Mouse (Mus musculus) MN1 (cell line): ENCODE measurements around the gene Psmf1.

Experiments used
- DNase-seq: peaks from one replicate; pipeline ENCODE4 v3.0.0-alpha.2; 2016; ENCODE audit warnings: low spot score

The Psmf1 gene

DNA sequence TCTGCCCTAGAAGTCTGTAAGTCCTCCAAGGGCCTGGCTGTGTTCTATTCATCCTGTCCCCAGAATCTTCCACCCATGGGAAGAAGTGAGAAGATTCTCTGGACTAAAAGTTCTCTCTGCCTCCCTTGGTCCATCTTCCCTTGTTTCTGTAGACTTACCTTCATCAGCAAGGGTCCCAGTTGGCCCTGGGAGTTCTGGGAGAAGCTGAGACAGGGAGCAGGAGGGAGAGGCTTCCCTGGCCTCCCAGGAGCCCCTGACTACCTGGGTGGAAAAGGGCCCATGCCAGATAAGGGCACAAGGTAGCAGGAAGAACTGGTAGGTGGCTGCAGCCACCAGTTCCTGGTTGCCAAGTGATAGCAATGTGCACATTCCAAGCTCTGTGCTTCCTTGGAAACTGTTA lies at the start of gene Psmf1:
Gene Psmf1, minus strand, starts transcription at position 342 of the 400 bp plus-strand sequence.
- no peak for DNase-seq

DNA sequence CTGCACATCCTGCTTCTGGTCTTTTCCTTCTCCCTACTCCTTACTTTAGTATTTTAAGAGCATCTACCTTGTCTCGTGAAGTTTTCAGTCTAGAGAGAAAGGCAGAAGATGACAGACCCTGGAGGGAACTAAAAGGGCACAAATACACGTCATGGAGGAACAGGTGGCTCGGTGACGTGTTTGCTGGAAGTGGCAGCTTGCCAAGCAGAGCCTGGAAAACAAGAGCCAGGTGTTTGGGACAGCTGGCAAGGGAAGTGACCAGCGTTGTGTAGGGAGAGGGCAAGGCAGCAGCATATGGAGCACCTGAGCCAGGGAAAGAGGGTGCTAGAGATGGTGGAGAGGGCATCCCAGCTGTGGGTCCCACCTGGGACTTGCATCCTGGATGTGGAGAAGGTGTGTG lies 47.2 kb upstream of the Psmf1 start:
- DNase-seq = no peak

DNA sequence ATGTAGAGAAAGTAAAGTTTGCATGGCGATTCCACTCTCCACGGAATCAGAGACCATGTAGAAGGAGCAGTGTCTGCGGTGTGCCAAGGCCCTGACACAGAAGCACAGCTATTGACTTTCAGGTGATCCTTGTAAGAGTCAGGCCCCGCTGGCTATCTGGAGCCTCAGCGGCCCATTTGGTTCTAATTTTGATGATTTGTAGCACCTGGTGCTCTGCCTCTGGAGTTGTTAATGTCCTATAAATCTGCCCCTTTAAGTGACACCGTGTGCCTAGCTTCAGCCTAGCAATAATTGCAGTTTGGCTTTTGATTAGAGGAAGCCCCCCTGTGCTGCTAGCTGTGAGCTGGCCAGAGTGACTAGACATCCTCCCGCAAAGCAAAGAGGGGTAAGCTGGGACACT lies 46.2 kb upstream of the Psmf1 start:
- no peak for DNase-seq

DNA sequence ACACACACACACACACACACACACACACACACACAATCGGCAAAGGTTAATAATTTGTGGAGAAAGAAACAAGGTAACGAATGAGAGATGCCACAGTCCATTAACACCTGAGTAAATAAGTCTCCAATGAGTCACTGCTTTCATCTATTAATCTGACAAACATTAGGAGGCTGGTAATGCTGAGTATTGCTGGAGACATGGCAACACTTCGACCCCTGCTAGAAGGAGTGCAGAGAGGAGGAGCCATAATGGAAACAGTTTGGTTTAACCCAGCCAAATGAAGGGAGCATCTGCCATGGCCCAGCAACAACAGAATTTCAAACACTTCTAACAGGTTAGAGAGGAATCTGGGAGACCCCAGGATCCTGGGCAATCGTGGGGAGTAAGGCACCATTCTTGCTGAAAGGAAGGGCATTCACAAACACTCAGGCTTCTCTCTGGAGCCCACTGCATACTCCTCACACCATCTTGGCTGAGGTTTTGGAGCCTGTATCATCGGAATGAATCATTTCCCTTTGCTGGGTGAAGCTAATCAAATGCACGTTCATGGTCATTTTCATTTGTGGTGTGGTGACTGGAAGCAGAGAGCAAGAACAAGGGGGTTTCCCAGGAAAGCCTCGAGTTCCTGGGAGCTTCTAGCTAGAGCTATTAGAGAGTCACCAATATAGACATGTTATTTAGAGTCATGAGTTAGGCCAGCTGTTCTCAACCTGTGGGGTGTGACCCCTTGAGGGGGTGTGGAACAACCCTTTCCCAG lies 44.4 kb upstream of the Psmf1 start:
- no peak for DNase-seq

DNA sequence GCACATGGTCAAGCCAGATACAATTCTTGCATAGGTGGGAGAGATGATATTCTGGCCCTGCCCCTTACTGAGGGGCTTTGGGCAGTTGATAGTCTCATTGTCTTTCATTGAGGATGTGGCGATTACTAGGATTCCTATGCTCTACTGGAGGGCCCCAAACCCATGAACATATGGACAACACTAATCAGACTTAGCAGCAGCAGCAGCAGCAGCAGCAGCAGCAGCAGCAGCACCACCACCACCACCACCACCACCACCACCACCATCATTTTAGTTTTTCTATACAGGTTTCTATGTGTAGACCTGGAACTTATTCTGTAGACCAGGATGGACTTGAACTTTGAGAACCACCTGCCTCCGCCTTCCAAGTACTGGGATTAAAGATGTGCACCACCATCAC lies 39.5 kb upstream of the Psmf1 start:
- no peak for DNase-seq

DNA sequence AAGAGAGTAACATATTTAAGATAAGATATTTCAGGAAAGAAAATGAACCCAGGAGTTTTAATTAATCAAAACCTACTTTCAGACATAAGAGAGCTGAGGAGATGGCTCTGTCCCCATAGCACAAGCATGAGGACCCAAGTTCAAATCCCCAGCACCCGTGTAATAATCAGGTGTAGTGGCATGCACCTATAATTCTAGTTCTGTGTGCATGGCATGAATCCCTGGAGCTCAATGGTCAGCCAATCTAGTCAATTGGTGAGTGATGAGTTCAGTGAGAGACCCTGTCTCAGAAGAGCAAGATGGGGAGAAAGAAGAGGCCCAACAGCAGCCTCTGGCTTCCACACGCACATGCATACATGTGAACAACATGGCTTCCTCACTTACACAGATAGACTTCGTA lies 33.4 kb upstream of the Psmf1 start:
- no peak for DNase-seq

DNA sequence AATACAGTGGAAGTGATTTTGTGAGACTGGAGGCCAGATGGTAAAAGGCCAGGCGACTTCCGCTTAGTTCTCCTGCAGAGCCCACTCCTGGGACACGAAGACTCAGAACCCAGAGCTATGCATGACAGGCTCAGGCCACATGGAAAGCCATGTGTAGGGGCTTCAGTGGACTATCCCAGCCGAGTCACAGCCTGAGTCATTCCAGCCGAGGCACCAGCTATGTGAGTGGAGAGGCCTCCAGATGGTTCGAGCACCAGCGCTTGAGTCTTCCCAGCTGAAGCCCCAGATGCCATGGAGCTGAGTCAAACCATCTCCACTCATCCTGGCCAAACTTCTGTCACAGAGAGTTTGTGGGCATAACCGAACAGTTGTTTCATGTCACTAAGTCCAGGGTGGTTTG lies 29.5 kb upstream of the Psmf1 start:
- DNase-seq = no peak

DNA sequence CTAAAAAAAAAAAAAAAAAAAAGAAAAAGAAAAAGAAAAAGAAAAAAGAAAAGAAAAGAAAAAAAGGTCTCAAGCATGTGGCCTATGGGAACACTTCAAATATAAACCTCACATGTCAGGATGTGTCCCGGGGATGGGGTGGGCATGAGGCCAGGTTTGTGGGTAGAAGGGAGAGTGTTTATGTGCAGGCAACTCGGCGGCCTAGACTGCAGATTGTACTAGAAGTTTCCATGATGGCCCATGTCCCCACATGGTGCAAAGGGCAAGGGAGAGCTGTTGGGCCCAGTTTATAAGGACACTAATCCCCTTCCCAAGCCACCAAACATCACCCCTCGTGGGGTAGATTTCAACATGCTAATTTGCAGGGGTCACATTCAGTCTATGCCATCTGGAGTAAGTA lies 28.2 kb upstream of the Psmf1 start:
- no peak for DNase-seq

DNA sequence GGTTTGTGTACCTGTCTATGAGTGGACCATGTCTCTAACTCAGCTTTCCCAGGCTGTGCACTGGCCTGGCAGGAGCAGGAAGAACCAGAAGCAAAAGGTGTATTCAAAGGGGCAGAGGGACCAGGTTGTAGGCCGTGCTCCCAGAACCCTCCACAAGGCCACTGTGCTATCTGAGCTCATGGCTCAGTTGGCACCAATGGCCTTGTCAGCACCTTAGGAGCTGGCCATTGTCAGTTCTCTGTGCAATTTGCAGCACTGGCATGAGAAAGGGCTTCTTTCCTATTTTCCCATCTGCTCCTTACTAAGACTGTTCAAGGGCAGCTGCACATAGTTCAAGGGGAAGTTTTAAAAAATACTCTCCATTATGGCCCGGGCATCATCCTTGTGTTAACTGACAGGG lies 20.6 kb upstream of the Psmf1 start:
- no peak for DNase-seq

DNA sequence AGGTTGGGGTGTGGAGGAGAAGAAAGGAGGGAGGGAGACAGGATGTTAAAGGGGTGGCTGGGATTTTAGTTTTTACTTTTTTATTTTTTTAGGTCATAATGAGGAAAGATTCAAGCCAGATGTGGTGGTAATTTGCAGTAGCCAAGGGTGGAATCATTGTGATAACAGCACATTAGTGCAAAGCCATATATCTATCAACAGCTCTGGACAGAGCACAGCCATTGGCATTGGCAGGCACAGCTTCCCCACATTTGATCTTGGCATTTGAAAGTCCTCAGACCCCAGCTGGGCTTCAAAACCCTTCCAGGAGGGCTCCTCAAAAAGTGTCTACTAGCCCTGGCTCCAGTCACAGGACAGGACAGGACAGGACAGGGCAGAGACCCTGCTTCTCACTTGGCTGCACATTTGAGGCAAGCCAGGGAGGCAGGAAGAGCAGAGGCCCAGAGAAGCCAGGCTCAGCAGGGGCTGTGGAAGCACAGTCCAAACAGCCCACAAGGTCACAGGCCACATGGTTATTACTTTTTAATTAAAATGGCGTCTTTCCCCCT lies 14.9 kb upstream of the Psmf1 start:
- DNase-seq = no peak

DNA sequence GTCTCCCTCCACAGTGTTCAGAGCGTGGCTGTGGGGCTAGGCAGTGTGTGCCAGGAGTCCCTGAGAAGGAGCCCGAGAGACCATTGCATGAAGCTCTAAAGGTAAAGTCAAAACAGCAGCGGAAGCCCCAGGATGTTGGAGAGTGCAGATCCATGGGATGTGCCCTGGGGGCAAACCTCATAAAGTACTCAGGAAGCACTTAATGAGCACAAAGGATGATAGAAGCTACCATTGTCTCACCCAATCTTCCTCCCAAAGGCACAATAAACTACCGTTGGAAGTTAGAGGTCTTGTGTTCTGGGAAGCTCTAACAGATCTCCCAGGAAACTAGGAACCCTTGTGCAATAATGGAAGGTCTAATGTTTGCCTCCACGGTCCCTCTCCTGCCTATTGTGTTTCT lies 13.5 kb upstream of the Psmf1 start:
- DNase-seq = no peak

DNA sequence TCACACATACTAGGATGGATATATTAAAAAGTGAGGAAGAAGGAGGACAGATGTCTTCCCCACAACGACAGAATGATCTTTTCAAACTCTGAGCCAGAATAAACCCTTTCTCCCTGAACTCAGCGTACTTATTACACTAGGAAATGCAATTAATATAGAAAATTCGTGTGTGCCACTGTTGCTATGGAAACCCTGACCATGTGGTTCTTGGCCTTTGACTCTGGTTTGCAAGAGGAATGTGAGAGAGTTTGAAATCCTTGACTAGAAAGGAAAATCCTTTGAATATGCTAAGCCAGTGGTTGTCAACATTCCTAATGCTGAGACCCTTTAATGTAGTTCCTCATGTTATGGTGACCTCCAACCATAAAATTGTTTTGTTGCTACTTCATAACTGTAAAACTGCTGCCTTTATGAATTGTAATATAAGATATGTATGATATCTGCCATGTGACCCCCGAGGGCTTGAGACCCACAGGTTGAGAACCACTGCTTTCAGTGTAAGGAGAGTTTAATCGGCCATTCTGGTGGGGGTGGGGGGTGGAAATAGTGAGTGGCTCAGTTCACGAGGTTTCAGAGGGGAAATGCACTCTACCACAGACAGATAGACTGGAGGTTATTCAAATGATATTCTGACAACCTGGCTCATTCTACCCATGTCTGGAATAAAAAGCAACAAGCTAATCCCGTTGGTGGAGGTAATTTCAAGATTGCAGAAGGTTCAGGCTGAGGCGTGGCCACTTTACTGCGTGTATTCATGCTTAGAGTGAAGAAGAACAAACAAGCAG lies 12.5 kb upstream of the Psmf1 start:
- DNase-seq = no peak

DNA sequence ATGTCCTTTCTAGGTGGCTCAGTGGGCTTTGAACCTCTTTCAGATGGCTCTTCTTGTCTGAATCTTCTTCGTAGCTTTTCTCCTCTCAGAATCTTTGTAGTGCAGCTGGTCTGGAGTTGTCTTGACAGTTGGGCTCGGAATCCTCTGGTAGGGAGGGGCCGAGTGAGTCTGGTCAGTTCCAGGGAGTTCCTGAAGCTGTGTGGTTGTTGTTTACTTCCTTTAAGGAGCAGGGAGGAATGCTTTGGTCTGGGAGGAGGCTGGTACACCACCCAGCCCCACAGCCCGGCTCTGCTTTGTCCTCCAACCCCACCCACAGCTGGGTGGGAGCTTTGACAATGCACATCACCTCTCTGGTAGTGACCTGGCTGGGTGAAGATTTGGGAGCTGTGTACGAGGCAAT lies 7.3 kb upstream of the Psmf1 start:
- DNase-seq = no peak

DNA sequence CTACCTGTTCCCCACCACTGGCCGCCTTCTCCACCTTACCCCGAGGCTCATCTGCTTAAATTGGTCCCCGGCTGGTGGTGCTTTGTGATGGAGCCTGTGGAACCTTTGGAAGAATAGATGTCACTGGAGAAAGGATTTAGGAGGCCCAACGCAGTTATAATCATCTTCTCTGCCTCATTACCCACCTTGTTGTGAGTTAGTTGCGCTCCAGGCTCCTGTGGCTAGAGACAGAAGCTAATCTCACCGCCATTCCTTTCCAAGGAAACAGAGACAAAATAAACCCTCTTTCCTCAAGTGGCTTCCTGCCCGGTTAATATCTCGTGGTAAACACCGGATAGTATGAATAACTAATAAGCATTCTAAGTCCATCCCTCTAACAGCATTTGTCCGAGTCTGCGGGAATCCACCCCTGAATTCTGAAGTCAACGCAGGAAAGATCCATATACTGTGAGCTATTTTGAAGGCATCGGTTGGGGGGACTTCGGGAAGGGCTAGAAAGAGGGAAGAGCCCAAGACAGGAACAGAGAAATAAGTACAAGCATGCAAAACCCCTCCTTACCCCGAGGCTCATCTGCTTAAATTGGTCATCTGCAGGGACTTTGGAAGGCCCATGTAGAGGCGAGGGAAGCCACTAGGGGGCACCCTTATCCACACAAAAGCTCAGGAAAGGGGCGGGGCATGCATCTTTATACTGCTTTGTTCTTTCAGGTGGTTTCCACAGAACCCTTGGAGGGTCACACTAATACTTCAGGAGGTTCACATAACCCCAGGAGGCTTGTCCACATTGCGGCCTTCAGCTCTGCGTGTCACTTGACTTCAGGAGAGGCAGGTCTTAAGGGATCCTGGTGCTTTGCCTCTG lies 4.1 kb upstream of the Psmf1 start:
- peak; percentile 68 for DNase-seq

DNA sequence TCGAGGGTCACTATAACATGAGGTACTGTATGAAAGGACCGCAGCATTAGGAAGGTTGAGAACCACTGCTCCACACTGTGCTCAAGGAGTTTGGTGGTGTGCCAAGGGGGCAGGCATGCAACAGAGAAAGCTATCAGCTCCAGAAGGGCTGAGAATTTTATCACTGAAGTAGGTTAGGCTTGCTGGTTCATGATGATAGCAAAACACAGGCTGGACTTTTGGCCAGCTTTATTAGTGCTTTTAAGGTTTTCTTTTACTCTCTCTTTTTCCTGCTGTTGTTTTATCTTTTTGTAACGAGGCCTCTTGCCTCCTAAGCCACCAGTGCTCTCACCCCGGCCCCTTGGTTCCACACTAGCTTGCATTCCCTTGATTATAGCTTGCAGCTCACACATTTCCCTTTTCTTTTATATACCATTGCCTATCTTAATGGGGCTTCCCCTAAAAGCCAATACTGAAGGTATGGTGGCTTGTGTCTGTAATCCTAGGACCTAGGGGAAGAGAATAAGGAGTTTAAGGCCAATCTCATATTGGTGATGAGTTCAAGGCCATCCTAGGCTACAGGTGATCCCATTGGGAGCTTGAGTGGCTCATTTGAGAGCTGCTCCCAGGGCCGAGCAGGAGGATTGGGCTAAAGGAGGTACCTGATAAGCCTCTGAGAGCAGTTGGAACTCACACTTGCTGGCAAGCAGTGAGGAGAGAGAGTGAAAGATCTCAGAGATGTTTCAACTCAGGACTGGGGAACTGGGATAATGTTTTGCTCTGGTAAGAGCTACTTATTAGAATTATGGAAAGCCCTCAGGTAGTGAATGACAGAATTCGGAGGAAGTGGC lies 921 bp downstream of the Psmf1 start:
- DNase-seq = no peak

DNA sequence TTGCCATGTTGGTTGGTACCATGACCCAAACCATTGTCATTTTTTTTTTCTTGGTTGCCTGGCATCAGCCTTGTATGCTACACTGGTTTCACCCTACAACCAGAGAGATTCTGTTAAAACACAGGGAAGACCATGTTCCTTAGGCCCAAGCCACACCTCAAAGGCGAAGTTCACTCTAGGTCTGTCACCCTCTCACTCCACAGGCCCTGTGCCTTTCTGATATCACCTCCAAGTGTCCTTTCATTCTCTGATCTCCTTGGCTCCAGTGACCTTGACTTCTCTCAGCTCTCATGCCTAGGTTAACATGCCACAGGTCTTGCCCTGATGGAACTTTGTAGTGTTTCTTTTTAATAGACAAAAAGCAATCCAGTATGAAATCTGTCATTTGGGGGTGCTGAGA lies 1.9 kb downstream of the Psmf1 start:
- no peak for DNase-seq

DNA sequence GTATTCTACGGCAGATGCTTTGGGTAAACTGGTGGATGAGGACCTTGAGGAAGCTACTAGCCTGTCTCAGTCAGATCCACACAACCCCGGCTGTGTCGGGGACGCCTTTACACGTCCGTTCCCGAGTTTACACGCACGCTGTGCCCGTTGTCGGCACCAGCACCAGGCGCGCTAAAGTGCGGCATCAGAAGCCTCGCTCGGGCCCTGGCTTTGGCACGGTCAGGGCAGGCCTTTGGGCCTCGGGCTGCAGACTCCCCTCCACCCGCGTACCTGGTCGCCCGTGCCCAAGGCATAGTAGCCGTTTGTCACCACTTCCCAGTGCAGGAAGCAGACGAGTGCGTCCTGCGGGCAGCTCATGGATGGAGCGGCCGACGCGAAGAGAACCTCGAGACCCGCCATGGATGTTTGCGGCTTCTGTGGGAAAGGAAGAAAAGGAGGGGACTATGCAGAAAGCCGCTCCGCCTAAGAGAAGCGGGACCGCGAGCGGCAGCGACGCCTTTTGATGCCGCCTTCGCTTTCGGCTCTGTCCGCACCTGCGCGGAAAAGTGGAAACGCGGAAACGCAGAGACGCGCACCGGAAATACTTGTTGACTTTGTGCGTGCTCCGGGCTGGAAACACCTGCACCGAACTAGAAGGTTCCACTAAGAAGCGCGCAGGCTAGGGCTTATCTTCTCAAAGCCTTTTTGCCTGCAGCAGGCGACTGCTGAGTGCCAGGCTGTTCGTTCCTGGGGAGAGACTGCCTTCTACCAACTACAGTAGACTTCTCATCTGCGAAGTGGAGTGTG lies 3.1 kb downstream of the Psmf1 start:
- DNase-seq = peak; percentile 94

DNA sequence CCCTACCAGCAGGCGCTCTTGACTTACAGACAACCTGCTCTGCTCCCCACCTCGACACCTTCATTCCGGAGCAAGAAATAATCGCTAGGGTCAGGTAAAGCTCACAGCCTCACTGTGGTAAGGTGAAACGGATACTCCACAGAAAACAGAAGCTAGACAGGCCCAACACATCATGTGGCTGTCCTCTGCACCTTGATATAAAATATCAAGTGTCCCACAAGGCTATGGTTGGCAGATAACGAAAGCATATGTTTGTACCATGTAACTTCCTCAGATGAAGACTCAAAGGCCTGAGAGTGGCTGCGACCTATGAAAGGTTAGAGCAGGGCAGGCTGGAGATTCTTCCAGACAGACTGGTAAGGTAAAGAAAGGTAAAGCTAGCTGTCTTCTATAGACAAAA lies 4.5 kb downstream of the Psmf1 start:
- DNase-seq = no peak

DNA sequence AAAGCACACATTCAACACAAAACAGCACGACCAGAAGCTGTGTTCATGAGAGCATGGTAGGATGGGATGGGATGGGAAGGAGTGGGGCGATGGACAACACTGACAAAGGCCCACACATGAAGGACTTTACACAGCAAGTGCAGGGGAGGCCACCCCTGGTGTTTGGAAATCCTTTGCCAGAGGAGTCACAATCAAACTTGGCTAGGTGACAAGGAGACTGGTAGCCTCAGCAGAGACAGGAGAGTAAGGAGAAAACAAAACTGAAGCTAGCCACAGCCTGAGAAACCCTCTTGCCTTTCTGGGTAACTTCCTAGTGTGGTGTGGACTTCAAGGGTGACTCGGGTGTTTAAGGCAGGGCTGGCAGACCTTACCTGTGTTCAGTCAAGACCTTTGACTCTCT lies 4.9 kb downstream of the Psmf1 start:
- no peak for DNase-seq

DNA sequence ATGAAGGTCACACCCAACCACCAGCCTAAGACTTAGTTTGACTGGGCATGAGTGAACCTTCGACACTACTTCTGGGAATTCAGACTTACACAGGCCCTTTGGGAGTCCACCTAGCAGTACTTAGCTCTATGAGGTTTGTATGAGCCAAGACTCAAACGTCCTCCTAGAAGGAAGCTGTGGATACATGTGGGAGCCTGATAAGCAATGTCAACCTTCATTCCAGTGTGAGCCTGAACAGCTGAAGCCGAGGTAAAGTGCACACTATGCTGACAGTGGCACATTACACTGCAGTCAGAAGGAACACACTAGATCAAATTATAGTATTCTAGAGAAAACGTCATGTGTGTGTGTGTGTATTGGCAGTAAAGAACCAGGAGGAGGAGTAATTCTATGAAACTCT lies 5.5 kb downstream of the Psmf1 start:
- DNase-seq = no peak

DNA sequence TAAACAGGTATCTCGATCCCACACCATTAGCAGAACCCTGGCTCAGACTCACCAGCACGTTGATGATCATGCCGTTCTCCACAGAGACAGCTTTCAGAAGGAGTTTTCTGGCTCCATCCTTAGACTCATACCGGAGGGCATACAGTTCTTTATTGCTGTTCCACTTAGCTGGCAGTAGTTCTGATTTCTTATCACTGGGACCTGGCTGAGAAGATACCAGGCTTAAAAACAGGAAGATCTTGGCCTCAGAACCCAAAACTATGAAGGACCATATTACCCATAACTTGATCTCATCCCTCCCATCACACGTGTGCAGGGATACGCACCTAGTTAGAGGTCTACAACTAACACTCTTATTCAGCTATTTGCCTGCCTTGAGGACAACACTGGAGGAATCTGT lies 8.6 kb downstream of the Psmf1 start:
- no peak for DNase-seq
